Mouse (Mus musculus) gastrocnemius, adult 18-20 months (tissue): Measurements from ENCODE around the gene Paqr6. TPM values are rescaled to one million over a fixed set of nuclear protein-coding genes. Genes with fewer than 3 reads are reported as not detected.
A peak's percentile ranks its signal among the peaks of the same experiment; 100 is the strongest.
"Not testable (repeated sequence)": the region's sequence is repeated elsewhere in the genome, so short reads cannot be mapped to it uniquely, and the experiment has no call there.

Source experiments
- DNase-seq: peaks from one replicate; pipeline ENCODE4 v3.0.0; 2021; ENCODE audit warnings: low spot score
- total RNA-seq, 2 experiments: library from RNA; stranded (reverse); gene quantifications; 2 replicates each; pipeline ENCODE4 v1.2.3; 2021

Paqr6 gene
- total RNA-seq, 2 experiments from 2014 or later: 0.50 to 0.75 TPM

- DNase-seq: no peak
These were observed 1.4 kb downstream of the Paqr6 start for GRCm38 (mm10) chr3:88365705-88366361.

- not testable (repeated sequence) for DNase-seq
These were observed 2.5 kb downstream of the Paqr6 start for GRCm38 (mm10) chr3:88366830-88367428.

- not testable (repeated sequence) for DNase-seq
These were observed 3.1 kb downstream of the Paqr6 start for GRCm38 (mm10) chr3:88367517-88367916.

- DNase-seq: peak; percentile 75
These were observed 4.1 kb downstream of the Paqr6 start for GRCm38 (mm10) chr3:88368511-88368910.

GRCm38 (mm10) chr3:88372643-88373042 lies 8.3 kb downstream of the Paqr6 start, which contains the start of gene Bglap3:
Gene Bglap3 (minus strand): TSS chr3:88372743.
- not testable (repeated sequence) for DNase-seq

- DNase-seq: not testable (repeated sequence)
These were observed 11.6 kb downstream of the Paqr6 start for GRCm38 (mm10) chr3:88375750-88376626.

- not testable (repeated sequence) for DNase-seq
These were observed 12.3 kb downstream of the Paqr6 start for GRCm38 (mm10) chr3:88376644-88377043.

- DNase-seq: not testable (repeated sequence)
These were observed 14.2 kb downstream of the Paqr6 start, which contains the start of gene Bglap2 for GRCm38 (mm10) chr3:88378599-88378998. Gene Bglap2 (minus strand): TSS chr3:88378699.

- DNase-seq: not testable (repeated sequence)
These were observed 17.3 kb downstream of the Paqr6 start for GRCm38 (mm10) chr3:88381389-88382315.

- not testable (repeated sequence) for DNase-seq
These were observed 18.0 kb downstream of the Paqr6 start for GRCm38 (mm10) chr3:88382383-88382782.

- DNase-seq: no peak
These were observed 20.0 kb downstream of the Paqr6 start, which contains the start of gene Bglap for GRCm38 (mm10) chr3:88384364-88384763. Gene Bglap (minus strand): TSS chr3:88384464.

- no peak for DNase-seq
These were observed 29.5 kb downstream of the Paqr6 start for GRCm38 (mm10) chr3:88393776-88394375.

- no peak for DNase-seq
These were observed 30.9 kb downstream of the Paqr6 start for GRCm38 (mm10) chr3:88395288-88395687.

- no peak for DNase-seq
These were observed 31.4 kb downstream of the Paqr6 start for GRCm38 (mm10) chr3:88395742-88396141.

- DNase-seq: no peak
These were observed 34.3 kb downstream of the Paqr6 start for GRCm38 (mm10) chr3:88398666-88399065.

- DNase-seq: no peak
These were observed 39.3 kb downstream of the Paqr6 start for GRCm38 (mm10) chr3:88403522-88404230.

- peak; percentile 77 for DNase-seq
These were observed 42.7 kb downstream of the Paqr6 start for GRCm38 (mm10) chr3:88407090-88407489.

- DNase-seq: no peak
These were observed 43.1 kb downstream of the Paqr6 start for GRCm38 (mm10) chr3:88407529-88407928.

- DNase-seq: no peak
These were observed 44.6 kb downstream of the Paqr6 start for GRCm38 (mm10) chr3:88408953-88409352.
